Mouse (Mus musculus) heart, postnatal 0 days (tissue): ENCODE data around the gene Map2k3.

Experiments
- CTCF ChIP-seq: IDR thresholded peaks from 2 replicates; pipeline ENCODE4 v1.5.1; 2016; ENCODE audit warnings: antibody characterized with exemption, control low read depth, low read depth
- EP300 ChIP-seq: IDR thresholded peaks from 2 replicates; pipeline ENCODE4 v1.6.1; 2016; ENCODE audit warnings: antibody characterized with exemption, low read depth

GRCm38 (mm10) chr11:60962709-60963108 is 30.9 kb downstream of the Map2k3 start:
- TF ChIP-seq CTCF (no peak), EP300 (no peak)
